Mouse (Mus musculus) left cerebral cortex, postnatal 4 days (tissue): ENCODE data around the gene Ggnbp2. TPM values are rescaled to one million over a fixed set of nuclear protein-coding genes. Genes with fewer than 3 reads are reported as not detected.

Experiments used
- DNase-seq: peaks from one replicate; pipeline ENCODE4 v3.0.0-alpha.2; 2022
- intact Hi-C: fragments of 180-260 bp; cut with DNase I; formaldehyde crosslinking; loops from one replicate; pipeline ENCODE4 v1.15.1; 2025
- total RNA-seq, 2 experiments: library from RNA; stranded (reverse); gene quantifications; 2 replicates each; pipeline ENCODE4 v1.2.3; 2021

Gene Ggnbp2
- 100 to 1,000 TPM in 1 of 2 experiments, 10 to 100 TPM in 1; 86.9 to 100 TPM for total RNA-seq

DNA sequence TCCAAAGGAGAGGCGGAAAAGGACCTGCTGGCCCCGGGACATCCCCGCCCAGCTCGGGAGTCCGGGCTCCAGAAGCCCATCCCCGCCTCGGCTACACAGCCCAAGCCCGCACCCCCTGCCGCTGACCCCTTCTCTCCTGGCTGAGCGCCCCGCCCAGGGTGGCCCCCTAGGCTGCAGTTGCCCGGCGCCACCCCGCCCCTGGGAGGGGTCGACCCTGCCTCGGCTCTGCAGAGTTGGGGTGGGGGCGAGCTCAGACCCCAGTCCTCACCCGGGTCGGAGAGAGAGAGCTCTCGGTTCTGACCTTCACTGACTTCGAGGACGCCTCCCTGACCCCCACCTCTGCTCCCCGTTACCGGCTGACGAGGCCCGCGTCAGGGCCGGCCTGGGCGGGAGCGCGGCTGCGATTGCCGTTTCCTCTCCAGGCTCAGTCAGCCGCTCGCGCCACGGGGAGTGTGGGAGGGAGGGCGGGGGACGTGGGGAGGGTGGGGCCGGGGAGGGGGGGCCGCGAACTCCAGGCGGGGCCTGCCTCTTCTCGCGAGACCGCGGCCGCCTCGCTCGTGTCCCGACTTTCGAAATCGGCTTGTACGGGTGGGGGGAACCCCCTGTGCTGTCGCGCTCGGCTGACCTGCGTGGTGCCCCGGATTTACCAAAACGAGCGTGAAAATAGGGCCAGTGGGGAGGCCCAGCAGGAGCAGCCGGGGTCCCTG lies at the start of gene Ggnbp2:
Gene Ggnbp2 (minus strand): TSS at position 481 of the 707 bp plus-strand sequence.
- intact Hi-C loops = no loop called here
- DNase-seq = peak; percentile 95

DNA sequence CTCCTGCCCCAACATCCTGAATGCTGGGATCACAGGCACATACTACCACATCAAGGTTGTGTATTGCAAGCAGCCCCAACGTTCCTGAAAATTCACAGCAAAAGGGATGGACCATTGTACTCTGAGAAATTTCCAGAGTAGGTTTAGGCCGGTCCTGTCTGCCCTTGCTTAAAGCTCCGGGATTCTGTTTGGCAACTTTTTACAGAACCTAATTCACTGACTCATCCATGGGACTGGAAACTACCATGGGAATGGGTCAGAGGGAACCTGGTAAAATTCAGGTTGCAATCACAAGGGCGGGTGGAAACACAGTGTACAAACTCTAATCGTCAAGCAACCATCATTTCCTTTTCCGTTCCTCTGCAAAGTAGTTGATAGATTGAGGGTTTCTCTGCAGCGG lies 49.3 kb upstream of the Ggnbp2 start:
- DNase-seq = no peak
- intact Hi-C loops = loop anchor here (5.0 kb wide), 2 partner anchors 57 to 262 kb away; no protein-coding TSS in a partner anchor

DNA sequence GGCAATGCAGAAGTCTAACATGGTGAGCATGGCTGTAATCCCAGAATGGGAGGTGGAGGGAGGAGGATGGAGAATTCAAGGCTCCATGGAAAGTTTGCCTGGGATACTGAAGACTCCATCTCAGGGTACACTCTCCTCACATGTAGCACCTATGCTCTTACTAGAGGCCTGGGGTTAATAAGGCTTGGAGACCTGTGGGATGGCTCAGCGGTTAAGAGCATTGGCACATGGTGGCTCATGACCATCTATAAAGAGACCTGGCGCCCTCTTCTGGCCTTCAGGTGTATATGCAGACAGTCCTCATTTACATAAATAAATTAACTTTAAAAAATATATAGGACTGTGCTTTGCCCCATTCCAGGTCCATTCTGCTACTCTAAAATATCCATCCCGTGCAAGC lies 48.7 kb upstream of the Ggnbp2 start:
- DNase-seq = peak; percentile 27
- intact Hi-C loops = loop anchor here (5.0 kb wide), 2 partner anchors 58 to 263 kb away; no protein-coding TSS in a partner anchor

DNA sequence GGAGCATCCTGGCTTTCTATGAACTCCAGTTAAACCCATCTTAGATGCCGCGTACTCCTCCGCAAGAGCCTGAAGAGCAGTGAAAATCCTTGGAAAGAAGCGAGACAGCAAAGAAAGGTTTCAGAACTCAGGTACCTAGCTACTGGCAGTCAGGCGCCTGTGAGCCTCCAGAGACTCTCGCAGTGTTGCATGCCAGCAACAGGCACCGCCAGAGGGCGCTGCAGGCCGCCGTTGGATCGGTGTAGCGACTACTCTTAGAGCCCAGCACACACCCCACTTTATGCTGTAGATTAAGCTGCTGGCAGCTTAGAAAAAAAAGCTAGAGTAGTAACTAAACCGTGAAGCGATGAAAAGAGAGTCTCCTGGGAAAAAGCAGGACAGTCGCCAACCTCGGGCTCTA lies 47.8 kb upstream of the Ggnbp2 start:
- DNase-seq = peak; percentile 94
- intact Hi-C loops = loop anchor here (5.0 kb wide), 2 partner anchors 59 to 264 kb away; no protein-coding TSS in a partner anchor

- DNase-seq = no peak
- intact Hi-C loops = loop anchor here (5.0 kb wide), 2 partner anchors 60 to 265 kb away; no protein-coding TSS in a partner anchor
These were observed 46.2 kb upstream of the Ggnbp2 start for GRCm38 (mm10) chr11:84916703-84917300.

DNA sequence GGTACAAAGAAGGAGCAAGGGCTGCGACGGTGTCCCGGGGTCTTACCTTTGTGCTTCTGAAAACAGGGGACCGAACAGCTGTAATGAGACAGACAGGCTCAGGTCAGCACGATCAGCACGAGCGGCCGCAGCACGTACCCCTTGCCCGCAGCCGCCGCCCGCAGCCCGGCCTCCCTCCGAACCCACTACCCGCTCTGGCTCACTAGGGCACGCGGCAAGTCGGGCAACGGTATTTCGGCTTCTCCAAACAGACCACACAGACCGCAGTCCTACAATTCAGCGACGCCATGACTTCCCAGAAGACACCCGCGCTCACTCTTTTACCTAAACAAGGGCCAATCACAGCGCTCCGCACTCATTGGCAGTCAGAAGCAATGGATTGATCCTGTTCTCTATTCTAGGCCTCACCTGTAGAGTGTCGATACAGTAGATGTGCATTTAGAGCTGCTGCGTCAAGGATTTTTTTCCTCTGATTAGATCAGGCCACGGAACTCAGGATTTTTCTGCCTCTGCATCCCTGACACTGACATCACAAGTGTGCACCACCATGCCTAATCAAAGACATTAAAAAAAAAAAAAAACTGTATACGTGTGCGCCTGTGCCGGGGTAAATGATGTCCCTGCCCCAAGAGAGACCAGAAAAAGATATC lies 45.6 kb upstream of the Ggnbp2 start, which contains the start of gene Znhit3:
Gene Znhit3 (minus strand): TSS at position 314 of the 650 bp plus-strand sequence.
- intact Hi-C loops = loop anchor here (5.0 kb wide), 2 partner anchors 61 to 266 kb away; no protein-coding TSS in a partner anchor
- DNase-seq = peak; percentile 78

DNA sequence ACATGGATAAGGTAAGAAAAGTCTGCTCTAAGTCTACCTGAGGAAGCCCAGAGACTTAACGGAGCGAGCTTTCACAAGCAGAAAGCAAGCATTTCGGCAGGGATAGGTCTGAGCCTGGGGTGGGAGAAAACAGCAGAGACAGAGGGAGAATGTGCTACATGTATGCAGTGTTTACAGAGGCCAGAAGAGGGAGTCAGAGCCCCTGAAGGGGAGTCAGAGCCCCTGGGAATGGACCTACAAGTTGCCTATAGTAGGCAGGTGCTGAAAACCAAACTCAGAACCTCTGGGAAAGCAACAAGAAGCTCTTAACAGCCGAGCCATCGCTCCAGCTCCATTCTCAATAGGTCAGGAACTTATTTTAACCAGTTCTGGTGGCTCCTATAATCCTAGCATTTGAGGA lies 44.1 kb upstream of the Ggnbp2 start:
- intact Hi-C loops = loop anchor here (5.0 kb wide), 2 partner anchors 63 to 268 kb away; no protein-coding TSS in a partner anchor
- DNase-seq = no peak

GRCm38 (mm10) chr11:84910411-84910810 lies 39.8 kb upstream of the Ggnbp2 start:
- intact Hi-C loops = no loop called here

GRCm38 (mm10) chr11:84908480-84908879 lies 37.9 kb upstream of the Ggnbp2 start:
- intact Hi-C loops = no loop called here
- no peak for DNase-seq

More at GRCm38 (mm10) chr11:84910411-84910810, 39.8 kb upstream of the Ggnbp2 start:
- DNase-seq = peak; percentile 4

GRCm38 (mm10) chr11:84907081-84907480 lies 36.5 kb upstream of the Ggnbp2 start:
- DNase-seq = no peak
- intact Hi-C loops = no loop called here

DNA sequence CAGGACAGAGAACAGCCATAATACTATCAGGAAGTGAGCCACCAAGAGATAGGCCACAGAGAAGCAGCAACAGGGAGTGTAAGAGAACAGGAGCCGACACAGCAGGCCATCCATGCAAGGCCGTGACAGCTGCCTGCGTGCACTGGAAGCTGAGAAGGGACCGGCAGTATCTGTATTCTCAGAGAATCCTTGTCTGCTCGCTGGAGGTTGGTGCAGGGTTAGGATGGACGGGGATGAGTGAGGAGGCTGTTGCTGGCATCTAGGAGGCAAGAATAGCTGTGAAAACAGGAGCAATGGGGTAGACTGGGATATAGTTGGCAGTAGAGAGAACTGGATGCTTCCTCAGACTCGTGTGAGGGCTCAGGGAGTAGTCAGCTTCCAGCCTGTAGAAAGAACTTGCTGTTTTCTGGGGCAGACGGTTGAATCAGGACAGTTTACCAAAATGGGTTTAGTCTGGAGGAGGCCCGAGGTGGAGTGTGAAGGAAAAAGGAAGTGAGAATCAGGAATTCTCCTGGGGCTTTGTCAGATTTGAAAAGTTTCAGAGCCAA lies 34.1 kb upstream of the Ggnbp2 start:
- intact Hi-C loops = no loop called here

GRCm38 (mm10) chr11:84893113-84893512 lies 22.5 kb upstream of the Ggnbp2 start:
- DNase-seq = no peak
- intact Hi-C loops = no loop called here

More for the DNA sequence above, 34.1 kb upstream of the Ggnbp2 start:
- DNase-seq = no peak

DNA sequence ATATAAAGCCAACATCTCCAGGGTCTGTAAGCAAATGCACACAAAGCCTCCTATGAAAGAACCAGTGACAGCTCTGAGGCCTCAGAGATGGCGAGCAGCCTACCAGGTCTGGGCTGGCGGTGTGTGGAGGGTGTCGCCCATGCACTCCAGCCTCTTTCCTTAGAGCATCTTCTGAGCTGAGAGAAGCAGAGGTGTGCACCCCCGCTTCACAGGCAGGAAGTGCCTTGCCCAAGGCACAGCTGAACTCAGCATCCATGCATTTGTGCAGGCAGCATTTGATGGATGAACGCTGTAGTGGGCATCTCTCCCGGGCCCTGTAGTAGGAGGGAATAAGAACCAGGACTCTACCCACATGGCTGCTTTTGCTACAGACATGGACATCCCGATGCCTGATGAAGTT lies 21.1 kb upstream of the Ggnbp2 start:
- no peak for DNase-seq
- intact Hi-C loops = no loop called here

DNA sequence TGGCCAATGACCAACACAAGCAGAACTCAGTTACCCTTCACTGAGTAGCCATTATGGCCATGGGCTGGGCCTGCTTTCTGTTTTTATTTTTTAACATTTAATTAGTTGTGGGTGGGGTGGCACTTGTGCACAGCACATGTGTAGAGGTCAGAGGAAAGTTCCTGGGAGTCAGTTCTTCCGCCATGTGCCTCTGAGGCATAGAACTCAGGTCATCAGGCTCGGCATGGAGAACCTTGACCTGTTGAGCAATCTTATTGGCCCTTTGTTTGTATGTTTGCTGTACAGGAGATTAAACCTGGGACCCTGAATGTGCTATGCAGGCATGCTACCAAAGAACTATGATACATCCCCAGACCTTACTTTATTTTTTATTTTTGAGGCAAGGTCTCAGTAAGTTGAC lies 18.9 kb upstream of the Ggnbp2 start:
- DNase-seq = no peak
- intact Hi-C loops = no loop called here

GRCm38 (mm10) chr11:84888025-84888424 lies 17.4 kb upstream of the Ggnbp2 start:
- DNase-seq = no peak
- intact Hi-C loops = no loop called here

- intact Hi-C loops = no loop called here
- DNase-seq = no peak
These were observed 16.3 kb upstream of the Ggnbp2 start for GRCm38 (mm10) chr11:84886767-84887511.

DNA sequence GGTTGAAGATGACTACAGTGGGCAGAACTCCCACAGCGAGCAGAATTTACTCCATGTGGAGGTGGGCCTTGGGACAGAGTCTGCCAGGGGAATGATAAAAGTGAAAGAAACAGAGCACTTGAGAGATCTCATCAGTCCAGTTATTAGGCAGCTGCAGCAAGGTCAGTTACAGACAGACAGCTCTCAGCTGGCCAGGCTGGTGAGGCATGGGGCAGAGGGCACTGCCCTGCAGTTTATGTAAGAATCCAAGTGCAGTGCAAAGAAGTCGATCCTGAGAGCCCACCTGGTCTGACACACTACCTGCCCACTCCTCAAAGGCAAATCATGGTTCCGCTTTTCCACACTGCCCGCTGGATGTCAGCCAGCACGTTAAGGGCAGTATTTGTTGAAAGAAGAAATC lies 15.6 kb upstream of the Ggnbp2 start:
- intact Hi-C loops = no loop called here
- no peak for DNase-seq

GRCm38 (mm10) chr11:84885238-84885637 lies 14.6 kb upstream of the Ggnbp2 start:
- no peak for DNase-seq
- intact Hi-C loops = no loop called here

DNA sequence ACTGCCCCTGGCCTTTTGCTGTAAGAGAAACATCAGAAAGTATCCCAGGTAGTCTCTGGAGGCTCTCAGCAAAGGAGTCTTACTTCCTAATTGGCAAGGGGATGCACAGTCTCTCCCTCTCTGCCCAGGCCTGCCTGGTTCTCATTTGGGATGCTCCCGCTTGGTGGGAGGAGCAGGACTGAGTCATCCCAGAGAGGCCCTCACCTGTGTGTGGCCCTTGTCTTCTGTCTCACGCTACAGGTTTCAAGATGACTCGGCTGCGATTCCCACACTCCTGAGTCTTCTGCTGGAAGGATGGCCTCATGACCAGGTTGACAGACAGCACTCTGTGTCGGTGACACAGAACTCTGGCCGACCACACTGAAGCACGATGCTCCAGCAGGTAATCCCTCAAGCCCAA lies 11.7 kb upstream of the Ggnbp2 start:
- intact Hi-C loops = no loop called here
- DNase-seq = no peak

DNA sequence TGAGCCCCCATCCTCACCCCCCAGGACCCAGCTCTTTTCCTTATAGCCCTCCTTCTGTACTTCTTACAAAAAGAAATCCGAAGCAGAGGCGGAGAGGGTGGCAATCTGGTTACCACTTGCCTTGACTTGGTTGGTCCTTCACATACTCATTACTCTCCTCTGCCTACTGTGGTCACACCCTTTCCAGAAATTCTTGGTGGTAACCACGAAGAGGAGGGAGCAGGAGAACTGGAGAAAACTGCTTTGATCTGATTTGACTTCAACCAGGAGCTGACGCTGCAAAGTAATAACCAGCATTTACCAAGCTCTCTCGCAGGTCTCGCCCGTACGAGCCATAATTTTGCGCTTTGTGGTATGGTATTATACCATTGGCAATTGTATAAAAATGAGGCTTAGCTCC lies 10.4 kb upstream of the Ggnbp2 start:
- intact Hi-C loops = no loop called here
- DNase-seq = no peak
